Mouse (Mus musculus) bone marrow, adult 2 months (tissue): ENCODE measurements around the gene Gpc6. TPM values are rescaled to one million over a fixed set of nuclear protein-coding genes. Genes with fewer than 3 reads are reported as not detected.

Source experiments
- H3K27ac ChIP-seq: fragments of 200-500 bp; 2 replicates; pipeline ENCODE4 v1.5.1; 2012; ENCODE audit warnings: low read depth, mild to moderate bottlenecking, control low read depth, inconsistent platforms, low read length; ENCODE audit not compliant: control insufficient read depth, poor library complexity, insufficient read depth
- H3K4me1 ChIP-seq: fragments of 200-500 bp; 2 replicates; pipeline ENCODE4 v1.6.1; 2011; ENCODE audit warnings: low read length; ENCODE audit not compliant: control insufficient read depth, insufficient read depth
- H3K4me3 ChIP-seq: fragments of 200-500 bp; replicated peaks from 2 replicates; pipeline ENCODE3; 2011; ENCODE audit warnings: mild to moderate bottlenecking, low read depth, low read length, control low read depth; ENCODE audit not compliant: control insufficient read depth
- CTCF ChIP-seq: fragments of 200-500 bp; IDR thresholded peaks from 2 replicates; pipeline ENCODE4 v1.5.1; 2011; ENCODE audit warnings: low read length, control low read depth; ENCODE audit not compliant: control insufficient read depth, insufficient read depth
- POLR2A ChIP-seq: fragments of 200-500 bp; IDR thresholded peaks from 2 replicates; pipeline ENCODE4 v1.6.1; 2011; ENCODE audit warnings: low read depth, mild to moderate bottlenecking, control low read depth, low read length, borderline replicate concordance; ENCODE audit not compliant: control insufficient read depth
- WGBS: fragments of 180-500 bp; shearing (Covaris S2); methylation state at CpG from one replicate; pipeline ENCODE4 v1.1.7; 2018; 5-methylcytosine and 5-hydroxymethylcytosine counted together
- polyA plus RNA-seq: library from polyadenylated mRNA; stranded (reverse); fragments of >200 nt; gene quantifications from 2 replicates; pipeline ENCODE4 v1.2.4, GENCODE M21; 2011; ENCODE audit warnings: low replicate concordance; ENCODE audit not compliant: missing spikeins, insufficient read depth, insufficient read length

Gene Gpc6
- polyA plus RNA-seq, 1 experiment = 2.2 TPM

DNA sequence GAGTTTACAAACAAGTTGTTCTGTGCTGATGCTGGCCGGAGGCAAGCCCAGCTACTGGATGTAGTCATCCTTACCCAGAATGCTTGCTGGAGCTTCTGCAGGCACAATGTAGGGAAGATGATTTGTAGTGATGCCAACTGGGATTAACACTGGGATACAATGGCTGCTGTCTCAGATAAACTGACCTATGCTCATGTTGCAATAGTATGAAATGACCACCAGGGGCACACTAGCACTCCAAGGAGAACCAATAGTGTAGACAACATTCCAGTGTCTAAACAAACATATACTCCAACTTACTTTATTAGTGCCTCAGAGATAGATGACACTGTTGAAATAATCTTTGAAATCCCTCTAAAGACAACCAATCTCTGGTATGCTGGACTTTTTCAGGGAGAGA lies 206.2 kb downstream of the Gpc6 start:
- TF ChIP-seq POLR2A = no peak
- TF ChIP-seq CTCF = no peak
- no peak overlapping the region for H3K27ac ChIP-seq
- no peaks in the 10 kb centered on the region for H3K4me1 ChIP-seq
- H3K4me3 ChIP-seq = no peak overlapping the region
- WGBS = 84% methylated on average over 1 of the region's 1 CpGs

DNA sequence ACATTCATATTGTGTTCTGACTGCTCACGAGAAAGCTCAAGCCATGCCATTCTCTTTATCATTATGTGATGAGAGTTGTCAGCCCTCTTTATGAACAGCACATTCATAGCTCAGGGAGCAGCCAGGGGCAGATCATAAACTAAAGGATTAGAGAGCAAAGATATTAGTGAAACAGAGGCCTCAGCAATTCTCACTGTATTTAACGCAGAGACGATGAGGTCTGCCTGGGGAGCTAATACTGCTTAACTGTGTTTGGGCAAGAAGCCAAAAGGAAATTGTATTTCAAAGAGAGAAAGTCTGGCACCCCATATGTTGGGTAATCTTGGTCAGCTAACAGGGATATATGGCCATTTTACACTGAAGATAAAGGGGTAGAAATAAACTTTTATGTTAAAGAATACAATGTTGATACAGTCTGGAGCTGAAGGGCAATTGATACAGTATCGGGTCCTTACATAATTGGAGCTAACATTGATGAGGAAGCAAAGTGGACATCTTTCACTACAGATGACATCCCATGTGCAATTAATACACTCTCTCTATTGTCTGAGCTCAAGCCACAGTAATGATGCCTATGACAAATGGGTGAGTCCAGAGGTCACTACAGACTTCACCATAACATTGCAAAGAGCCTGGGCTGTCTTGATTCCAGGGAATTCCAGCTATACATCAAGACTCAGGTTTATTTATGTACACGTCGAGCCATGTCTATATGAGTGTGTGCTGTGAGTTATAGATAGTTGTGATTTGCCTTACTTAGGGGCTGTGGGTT lies 216.1 kb downstream of the Gpc6 start:
- 74% methylated on average over 6 of the region's 6 CpGs for WGBS
- H3K4me3 ChIP-seq = no peak overlapping the region
- no peak overlapping the region for H3K27ac ChIP-seq
- no peaks in the 10 kb centered on the region for H3K4me1 ChIP-seq
- TF ChIP-seq CTCF (no peak), POLR2A (no peak)

DNA sequence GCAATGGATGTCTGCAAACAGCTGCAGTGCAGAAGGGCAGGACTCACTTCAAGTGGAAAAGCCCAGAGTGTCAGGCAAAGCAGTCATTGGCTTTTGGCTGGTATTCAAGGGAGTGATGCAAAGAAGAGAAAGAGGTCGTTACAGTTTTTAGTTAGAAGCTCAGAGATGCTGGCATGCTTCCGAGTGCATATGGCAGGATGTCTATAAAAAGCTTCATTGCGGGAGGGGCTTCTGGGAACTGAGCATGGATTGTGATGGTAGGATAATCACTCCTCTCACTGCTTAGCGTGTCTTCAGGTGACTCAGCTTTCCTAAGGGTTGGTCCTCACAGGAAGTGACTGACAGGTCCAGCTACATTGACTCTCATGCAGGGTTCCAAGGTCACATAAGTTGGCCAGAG lies 221.0 kb downstream of the Gpc6 start:
- no peak for TF ChIP-seq POLR2A
- TF ChIP-seq CTCF = no peak
- 71% methylated on average over 4 of the region's 4 CpGs for WGBS
- no peak overlapping the region for H3K4me3 ChIP-seq
- H3K27ac ChIP-seq = no peak overlapping the region
- no peaks in the 10 kb centered on the region for H3K4me1 ChIP-seq

DNA sequence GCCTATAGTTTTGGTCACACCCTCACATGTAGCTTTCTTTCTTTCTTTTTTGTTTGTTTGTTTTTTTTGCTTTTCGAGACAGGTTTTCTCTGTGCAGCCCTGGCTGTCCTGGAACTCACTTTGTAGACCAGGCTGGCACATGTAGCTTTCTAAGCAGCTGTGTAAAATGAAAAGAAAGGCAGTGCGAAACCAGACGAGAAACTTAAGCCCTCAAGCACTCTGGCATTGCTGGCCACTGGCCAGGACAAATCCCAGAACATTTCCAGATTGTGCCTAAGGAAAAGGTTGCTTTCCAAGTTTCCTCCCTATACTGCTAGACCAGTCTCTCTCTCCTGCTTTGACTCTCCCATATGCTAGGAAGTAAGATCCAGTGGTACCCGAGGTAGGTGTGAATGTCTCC lies 221.6 kb downstream of the Gpc6 start:
- TF ChIP-seq CTCF = no peak
- Histone ChIP-seq H3K27ac (no peak overlapping the region), H3K4me3 (no peak overlapping the region), H3K4me1 (no peaks in the 10 kb centered on the region)
- WGBS = 67% methylated on average over 4 of the region's 4 CpGs

DNA sequence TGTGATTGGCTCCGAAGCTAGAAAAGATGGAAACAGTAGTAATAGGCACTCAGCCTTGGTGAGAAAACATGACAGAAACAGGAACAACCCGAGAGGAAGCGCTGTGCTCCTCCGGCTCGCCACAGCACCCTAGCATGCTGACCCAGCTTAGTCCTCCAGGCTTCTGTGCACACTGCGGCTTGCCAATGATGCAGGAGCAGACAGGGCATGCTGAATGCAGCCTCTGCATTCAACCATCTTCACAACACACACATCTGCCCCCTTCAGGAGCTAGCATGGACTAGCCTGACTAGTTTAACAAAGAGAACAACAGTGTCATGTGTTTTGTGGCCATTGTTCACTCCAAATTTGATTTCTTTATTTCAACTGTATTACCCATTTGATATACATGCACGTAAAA lies 226.5 kb downstream of the Gpc6 start:
- H3K27ac ChIP-seq = no peak overlapping the region
- H3K4me3 ChIP-seq = no peak overlapping the region
- TF ChIP-seq POLR2A = no peak
- no peak for TF ChIP-seq CTCF
- 77% methylated on average over 7 of the region's 7 CpGs for WGBS
- no peaks in the 10 kb centered on the region for H3K4me1 ChIP-seq

DNA sequence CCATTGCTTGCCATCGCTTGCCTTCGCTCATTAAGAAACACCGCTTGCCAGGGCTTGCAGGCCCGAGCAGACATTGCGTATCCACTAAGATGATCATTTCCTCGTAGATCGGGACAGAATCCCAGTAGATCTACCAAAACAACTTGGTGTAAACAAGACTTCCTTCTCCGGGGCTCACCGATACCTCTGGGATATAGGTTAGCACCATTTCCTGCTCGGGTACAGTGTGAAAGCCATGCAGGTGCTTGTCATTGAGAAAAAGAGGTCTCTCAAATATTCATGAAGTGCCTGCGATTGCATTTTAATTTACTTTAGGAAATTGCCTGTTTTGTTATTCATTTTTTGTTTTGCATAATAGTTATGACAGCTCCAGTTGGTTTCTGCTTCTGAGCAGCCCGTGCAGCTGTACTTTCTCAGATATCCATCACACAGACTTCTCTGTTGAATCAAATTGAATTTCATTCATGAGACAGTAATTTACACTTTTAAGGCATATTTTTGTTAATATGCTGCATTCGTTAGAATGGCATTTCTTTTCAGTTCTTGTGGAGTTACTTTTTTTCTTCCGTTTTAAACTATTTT lies 230.9 kb downstream of the Gpc6 start:
- WGBS = 86% methylated on average over 14 of the region's 14 CpGs
- TF ChIP-seq POLR2A (no peak), CTCF (no peak)

DNA sequence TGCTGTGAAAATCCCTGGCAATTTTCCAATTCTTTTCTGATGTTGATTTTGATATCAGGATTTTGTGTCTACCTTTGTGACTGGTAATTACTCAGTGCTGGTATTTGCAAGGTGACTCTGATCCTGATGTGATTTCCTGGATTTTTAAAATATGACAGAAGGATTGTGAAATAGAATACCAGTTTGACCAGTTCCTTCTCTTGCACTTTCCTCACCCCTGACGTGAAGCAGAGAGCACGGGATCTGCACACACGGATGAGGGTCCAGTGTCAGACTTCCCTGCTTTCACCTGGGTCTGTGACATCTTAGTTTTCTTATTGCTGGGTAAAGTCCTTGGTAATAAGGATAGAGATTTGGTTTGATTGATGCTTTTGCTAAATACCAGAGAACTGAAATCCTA lies 232.3 kb downstream of the Gpc6 start:
- no peak overlapping the region for H3K4me3 ChIP-seq
- no peak overlapping the region for H3K27ac ChIP-seq
- TF ChIP-seq POLR2A (no peak), CTCF (no peak)
- 79% methylated on average over 3 of the region's 3 CpGs for WGBS
- no peaks in the 10 kb centered on the region for H3K4me1 ChIP-seq

More for the DNA sequence above, 230.9 kb downstream of the Gpc6 start:
- Histone ChIP-seq H3K4me3 (no peak overlapping the region), H3K4me1 (no peaks in the 10 kb centered on the region), H3K27ac (no peak overlapping the region)

DNA sequence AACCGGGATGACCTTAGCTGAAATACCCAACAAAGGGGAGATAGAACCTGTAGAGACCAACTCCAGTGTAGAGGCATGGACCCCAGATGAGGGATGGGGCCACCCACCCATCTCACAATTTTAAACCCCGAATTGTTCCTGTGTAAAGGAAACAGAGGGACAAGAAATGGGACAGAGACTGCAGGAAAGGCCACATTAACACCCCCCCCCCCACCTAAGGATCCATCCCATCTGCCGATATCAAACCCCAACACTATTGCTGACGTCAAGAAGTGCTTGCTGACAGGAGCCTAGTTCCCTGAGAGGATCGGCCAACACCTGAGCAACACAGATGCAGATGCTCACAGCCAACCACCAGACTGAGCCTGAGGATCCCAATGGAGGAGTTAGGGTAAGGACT lies 241.2 kb downstream of the Gpc6 start:
- WGBS = 80% methylated on average over 5 of the region's 5 CpGs
- H3K4me1 ChIP-seq = no peaks in the 10 kb centered on the region

More for the DNA sequence above, 241.2 kb downstream of the Gpc6 start:
- Histone ChIP-seq H3K27ac (no peak overlapping the region), H3K4me3 (no peak overlapping the region)
- TF ChIP-seq POLR2A (no peak), CTCF (no peak)
